Mouse (Mus musculus): ENCODE data around the gene Akr1cl.
"Not testable (repeated sequence)": the region's sequence is repeated elsewhere in the genome, so short reads cannot be mapped to it uniquely, and the experiment has no call there.

Akr1cl gene

DNA sequence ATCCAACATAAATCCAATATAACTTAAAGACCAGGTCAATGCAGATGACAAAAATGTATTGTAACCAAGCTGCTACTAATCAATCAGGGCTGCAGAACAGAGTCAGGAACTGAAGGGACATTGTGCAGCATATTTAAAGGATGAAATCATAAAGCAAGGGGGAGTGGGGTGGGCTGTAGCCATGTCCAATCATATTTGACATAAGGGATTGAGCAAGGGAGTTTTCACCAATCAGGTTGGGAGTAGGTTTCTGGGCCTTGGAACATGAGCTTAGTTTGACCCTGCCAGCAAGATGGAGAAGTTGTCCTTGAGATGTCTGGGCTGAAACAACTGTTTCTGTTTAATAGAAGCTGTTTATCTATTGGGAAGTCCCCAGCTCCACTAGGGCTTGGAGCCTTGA is at the start of gene Akr1cl:
Gene Akr1cl (minus strand): TSS at position 119 of the 400 bp plus-strand sequence.
- DNase-seq (ENCODE audit: low spot score in 2 of 2) = no peak

DNA sequence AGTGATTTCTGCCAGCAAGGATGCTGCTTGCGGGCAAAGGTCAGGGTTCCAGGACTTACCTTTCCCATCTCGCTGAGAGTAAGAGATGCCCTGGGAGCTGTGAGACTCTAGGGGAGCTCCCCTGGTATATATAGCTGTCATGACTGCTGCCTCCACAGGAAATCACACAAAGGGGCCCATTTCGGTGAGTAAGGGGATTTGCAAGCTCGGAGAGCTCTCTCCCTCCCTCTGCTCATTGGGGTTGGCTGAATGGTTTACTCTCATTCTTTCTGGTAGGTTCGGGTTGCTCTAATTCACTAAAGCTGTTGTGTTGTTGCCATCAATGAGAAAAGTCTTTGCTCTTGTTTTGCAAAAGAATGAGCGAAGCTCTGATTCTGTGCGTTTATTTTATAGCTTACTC is 49.6 kb upstream of the Akr1cl start, which contains the start of gene Crygb:
Gene Crygb (minus strand): TSS at position 101 of the 400 bp plus-strand sequence.
- DNase-seq (ENCODE audit: low spot score in 2 of 2) = no peak

DNA sequence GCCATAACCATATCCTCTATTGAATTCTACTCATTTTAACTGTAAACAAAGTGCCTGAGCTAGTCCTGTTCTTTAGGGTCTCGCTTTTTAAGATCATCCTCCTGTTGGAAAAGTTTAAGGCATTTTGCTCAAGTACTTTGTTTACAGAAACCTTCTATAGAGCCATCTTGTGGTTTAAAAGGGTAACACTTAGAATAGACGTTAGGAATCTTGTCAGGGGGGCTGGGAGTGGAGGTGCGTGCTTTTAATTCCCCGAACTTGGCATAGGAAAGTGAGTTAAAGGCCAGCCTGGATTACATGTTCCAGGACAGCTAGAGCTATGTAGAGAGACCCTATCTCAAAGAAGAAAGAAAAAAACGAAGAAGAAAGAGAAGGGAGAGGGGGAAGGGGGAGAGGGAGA is 43.0 kb upstream of the Akr1cl start:
- no peak for DNase-seq (ENCODE audit: low spot score in 2 of 2)

DNA sequence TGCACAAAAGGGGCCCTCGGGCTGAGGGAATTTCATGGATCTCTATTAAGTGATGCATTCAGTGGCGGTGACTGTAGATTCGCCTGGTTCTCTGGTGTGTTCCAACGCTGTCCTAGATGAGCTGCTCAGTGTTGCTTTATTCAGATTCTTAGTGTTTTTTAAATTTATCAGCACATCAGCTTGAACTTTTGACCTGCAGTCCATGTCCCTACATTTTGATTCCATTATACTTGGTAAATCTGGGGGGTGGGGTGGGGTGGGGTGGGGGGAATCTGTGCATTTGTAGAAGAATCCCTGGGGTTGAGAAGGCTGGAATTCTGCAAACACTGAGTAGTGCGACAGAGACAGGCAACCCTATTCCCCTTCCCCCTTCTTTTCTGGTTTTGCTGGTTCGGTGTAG is 41.0 kb upstream of the Akr1cl start, which contains the start of gene Crygc:
Gene Crygc (minus strand): TSS at position 101 of the 400 bp plus-strand sequence.
- no peak for DNase-seq (ENCODE audit: low spot score in 2 of 2)

DNA sequence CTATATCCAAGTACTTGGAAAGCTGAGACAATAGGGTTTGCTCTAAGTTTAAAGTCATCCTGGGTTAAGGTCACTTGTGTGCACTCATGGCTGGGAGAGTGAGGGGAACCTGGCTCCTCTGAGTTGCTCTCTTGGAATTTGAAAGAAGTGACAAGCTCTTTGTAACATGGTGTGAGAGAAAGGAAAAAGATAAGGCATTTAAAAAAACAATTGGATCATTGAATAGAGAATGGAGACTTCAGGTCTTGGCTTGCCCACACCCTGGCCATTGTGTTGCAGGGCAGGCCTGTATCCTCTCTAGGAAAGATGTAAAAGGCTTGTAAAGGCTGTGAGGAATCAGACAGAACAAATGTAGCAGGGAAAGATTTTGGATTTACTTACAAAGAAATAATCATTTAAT is 35.3 kb upstream of the Akr1cl start:
- no peak for DNase-seq (ENCODE audit: low spot score in 2 of 2)

DNA sequence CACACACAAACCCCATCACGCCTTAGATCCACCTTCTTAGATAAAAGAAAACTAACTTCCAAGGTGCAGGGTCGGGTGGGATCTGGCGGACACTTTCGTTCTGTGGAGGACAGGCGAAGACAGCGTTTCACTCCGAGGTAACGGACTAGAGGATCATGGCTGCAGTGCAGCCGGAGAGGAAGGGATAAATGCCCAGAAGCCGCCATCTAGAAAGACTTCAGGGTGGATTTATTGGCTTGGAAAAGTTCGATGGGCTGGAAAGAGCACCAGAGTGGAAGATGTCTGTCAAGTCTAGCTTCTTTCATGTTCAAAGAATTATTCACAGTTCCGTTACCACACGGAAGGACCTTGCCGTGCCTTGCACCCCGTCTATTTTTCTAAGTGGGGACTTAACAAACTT is 31.6 kb upstream of the Akr1cl start:
- no peak for DNase-seq (ENCODE audit: low spot score in 2 of 2)

DNA sequence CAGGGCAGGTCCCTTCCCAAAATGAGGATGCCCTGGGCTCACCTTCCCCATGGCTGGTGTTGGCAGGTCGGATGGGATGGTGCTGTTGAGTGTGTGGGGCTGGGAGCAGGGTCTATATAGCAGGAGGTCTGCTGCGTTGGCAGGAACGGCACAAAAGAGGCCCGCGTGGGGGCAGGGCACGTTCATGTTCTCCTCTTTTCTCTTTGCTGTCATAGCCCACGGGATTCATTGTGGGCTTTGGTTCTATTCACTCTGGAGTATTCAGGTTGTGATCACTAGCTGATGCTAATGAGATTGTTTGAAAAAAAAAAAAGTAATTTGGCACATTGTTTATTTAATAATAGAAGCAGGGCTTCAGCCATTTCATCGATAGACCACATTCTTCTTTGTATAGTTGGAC is 30.8 kb upstream of the Akr1cl start, which contains the start of gene Crygd:
Gene Crygd (minus strand): TSS at position 101 of the 400 bp plus-strand sequence.
- no peak for DNase-seq (ENCODE audit: low spot score in 2 of 2)

DNA sequence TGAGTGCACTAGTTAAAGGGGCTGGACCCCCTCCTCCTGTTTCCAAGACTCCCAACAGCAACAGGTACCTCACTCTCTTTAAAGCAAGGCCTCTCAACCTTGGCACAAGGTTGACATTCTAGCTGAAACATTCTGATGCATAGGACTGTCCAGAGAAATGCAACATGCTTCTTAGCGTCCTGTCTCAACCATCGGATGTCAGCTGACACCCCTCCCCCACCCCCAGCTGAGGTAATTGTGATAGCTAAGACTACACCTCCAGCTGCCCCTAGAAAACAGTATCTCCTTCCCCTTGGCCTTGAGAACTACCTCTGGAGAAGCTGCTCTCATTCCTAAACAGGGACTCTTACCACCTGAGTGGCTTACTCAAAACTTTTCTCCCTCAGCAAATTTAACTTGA is 19.6 kb upstream of the Akr1cl start:
- no peak for DNase-seq (ENCODE audit: low spot score in 2 of 2)

DNA sequence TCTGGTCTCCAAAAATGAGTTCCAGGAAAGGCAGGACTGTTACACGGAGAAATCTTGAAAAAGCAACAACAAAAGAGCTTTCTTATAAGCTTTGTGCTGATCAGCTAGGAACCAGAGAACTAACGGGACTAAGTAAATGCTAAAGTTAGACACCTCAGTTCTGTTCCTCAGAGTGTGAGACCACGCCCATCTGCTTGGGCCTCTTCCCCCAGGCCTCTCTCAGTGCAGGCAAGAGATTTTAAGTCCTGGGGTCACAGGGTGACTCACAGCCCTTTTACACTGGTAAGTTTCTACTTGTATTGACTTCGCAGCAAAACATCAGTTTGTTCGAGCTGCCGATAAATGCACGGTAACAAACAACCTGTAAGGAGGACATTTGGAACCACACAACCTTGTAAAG is 19.1 kb upstream of the Akr1cl start:
- no peak for DNase-seq (ENCODE audit: low spot score in 2 of 2)

DNA sequence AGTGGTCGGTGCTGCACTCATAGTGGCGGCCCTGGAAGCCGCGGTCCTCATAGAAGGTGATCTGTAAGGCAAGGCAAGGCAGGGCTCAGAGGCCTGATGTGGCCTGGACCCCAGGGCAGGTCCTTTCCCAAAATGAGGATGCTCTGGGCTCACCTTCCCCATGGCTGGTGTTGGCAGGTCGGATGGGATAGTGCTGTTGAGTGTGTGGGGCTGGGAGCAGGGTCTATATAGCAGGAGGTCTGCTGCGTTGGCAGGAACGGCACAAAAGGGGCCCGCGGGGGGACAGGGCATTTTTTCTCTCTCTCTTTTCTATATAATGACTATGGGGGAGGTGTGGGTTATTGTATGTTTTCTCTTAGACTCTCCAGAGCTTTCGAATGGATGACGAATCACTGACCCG is 18.4 kb upstream of the Akr1cl start, which contains the start of gene Cryge:
Gene Cryge (minus strand): TSS at position 198 of the 400 bp plus-strand sequence.
- not testable (repeated sequence) for DNase-seq (ENCODE audit: low spot score in 2 of 2)

DNA sequence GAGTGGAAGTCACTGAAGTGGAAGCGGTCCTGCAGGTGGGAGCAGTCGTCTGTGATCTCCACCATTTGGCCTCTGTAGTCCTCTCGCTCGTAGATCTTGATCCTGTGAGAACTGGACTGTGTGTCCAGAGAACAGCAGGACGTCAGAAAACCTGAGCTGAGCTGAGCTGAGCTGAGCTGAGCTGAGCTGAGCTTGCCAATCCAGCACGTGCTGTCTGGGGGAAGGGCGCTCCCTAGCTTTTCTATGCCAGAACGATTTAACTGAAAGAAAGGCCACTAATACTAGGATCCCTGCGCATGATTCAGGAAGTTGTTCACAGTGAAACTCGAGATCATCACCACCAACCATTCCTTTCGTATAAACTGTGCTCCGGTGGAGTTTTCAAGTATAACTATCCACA is 16.2 kb upstream of the Akr1cl start:
- no peak for DNase-seq (ENCODE audit: low spot score in 2 of 2)

DNA sequence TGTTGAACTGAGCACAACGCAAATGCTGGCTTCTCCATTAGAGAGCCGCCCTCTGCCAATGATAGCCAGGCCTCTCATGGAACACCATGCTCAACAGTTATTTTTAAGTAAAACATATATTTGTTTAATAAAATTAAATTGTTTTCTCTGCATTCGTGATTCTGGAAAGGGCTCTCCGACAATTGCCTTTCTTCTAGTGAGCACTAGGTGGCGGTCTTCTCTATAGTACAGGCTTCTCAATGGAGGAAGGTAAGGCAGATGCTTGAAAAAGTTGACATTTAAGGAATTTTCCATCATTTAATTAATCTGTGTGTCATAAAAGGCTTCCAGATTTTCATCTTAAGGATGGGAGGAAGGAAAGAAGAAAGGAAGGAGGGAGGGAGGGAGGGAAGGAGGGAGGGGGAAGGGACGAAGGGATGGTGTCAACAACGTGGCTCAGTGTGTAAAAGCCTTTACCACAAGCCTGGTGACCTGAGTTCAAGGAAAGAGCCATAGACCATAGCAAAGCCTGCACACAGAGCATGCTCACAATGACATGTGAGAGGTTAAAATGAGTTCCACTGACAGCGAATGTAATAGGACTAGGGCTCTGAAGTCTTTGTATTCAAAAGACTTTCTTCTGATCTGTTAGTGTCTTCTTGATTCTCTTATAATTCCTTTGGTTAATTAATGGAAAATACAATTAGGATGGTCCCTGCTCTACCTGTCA is 14.0 kb upstream of the Akr1cl start:
- DNase-seq (ENCODE audit: low spot score in 2 of 2) = peak in 1 of 2 experiments; percentile 20

DNA sequence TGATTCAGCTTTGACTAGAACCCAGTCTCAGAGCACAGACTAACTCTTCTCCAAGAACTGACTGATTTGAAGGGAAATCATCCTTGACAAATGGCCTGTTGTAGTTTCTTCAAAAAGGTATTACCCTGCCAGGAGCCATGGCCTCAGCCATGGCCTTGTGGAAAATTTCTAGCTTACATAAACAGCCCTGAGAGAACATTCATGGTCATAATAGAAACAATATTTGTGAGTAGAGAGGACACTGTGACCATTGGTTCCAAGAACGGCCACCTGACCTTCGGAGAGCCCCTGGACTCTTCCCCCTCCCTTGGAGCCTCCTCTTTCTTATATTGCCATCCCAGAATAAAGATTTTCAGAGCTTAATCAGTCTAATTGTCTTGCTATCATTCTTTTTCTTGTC is 10.9 kb upstream of the Akr1cl start:
- no peak for DNase-seq (ENCODE audit: low spot score in 2 of 2)

DNA sequence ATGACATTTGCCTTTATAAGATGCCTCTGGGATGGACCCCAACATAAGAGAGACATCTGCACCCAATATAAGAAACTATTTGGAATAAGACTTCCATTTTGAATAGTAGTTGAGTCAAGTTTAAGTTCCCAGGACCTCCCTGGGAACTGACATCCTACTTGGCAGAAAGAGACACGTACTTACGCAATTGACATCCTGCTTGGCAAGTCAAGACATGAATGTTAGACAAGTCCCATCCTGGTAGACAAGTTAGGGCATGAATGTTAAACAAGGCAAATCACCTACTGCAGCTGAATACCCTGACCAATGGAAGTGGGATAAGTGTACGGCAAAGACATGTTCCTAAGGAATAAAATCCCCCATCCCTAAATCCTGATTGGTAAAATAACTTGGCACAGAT is 9.3 kb upstream of the Akr1cl start:
- DNase-seq (ENCODE audit: low spot score in 2 of 2) = no peak

DNA sequence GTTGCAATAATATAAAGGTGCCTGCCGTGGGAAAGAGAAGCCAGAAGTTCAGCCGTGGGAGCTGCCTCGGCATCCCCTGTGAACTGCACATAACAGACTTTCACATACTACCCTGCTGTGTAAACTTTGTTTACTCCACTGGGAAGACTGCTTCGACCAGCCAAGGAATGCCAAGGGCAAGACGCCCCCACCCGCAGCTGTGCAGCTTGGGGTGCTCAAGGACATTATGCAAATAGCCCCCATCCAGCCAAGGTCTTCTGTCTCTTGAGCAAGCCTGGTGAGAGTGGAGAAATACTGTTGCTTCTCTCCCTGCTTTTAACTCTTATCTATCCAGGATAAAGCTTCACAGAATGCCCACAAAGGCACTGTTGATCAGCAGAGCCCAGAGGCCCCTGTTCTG is 8.2 kb upstream of the Akr1cl start:
- DNase-seq (ENCODE audit: low spot score in 2 of 2) = no peak

DNA sequence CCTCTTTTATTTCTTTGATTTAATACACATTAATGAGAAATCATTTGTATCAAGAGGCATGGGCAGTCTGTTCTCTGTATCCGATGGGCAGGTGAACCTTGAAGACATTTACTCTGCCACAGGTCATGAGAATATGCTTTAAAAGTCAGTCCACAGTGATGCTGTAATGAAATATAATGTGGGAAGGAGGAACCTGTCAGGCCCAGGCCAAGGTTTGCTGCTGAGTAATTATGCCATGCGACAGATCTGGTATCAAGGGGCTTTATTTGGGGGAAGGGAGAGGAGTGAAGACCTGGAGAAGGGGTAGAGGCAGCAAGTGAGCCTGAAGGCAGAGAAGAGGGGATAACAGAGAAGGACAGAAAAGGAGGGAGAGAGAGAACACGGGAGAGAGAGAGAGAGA is 7.1 kb upstream of the Akr1cl start:
- no peak for DNase-seq (ENCODE audit: low spot score in 2 of 2)

DNA sequence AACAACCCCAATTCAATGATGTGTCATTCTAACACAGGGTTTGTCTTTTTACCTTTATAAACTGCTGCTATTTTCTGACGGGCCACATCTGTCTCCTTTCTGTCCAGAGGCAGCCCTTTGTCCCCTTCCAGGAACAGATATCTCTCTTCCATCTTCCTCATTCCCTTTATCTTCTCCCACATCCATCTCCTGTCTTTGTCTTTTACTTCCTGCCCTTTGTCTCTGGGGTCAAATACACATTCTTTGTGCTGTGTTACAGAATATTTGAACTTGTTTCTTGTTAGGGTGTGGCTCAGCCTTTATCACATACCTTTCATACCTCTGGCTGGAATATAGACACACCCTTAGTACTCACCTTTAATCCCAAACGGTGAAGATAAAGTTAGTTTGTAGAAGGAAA is 5.0 kb upstream of the Akr1cl start:
- DNase-seq (ENCODE audit: low spot score in 2 of 2) = no peak

DNA sequence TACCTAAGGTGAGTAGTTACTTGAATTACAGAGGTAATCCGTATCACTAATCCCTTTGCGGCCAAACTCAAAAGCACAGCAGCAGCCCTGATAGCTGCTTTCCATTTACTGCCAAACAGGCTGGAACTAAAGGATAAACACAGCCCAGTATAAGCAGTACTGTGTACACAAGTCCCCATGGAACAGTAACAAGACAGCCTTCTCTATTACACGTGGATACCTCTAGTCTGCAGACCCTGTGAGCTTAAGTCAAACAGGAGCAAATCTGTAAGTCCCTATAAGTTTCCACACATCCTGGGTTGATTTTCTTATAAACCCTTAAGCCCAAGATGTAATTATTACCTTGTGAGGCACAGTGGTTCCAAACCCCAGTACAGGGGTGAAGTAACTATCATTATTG is 3.0 kb upstream of the Akr1cl start:
- DNase-seq (ENCODE audit: low spot score in 2 of 2) = no peak

DNA sequence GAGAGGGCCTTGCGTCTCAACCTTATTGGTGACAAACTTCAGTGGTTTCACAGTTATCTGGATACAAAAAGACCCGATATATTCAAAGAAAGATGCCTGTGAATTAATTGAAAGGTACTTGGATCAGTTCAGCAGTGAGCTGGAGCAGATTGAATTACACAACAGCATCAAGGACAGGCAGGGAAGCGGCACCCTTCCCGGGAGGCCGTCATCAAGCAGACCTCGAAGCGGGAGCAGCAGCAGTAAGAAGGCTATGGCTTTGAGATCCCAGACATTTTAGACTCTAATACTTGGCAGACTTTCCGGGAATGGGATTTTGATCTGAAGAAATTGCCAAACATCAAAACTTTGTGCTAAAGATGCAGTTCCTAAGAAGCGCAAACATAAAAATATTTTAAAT is 4.4 kb downstream of the Akr1cl start:
- no peak for DNase-seq (ENCODE audit: low spot score in 2 of 2)

DNA sequence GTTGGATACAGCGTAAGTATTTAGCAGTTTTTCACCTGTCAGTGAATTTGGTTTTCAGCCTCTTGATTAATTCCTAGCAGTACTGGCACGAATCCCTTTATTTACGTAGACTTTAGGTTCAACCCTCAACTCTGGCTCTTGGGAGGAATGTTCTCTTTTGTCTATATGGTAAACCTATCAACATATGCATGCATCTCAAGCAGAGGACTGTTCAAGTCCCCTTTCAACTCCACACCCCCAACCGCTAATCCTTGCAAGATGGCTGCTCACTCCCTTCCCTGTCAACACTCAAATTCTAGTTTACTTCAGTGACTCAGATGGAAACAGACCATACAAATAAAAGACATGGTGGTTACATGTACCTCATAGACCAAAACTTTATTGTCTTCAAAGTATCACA is 19.8 kb downstream of the Akr1cl start:
- no peak for DNase-seq (ENCODE audit: low spot score in 2 of 2)

DNA sequence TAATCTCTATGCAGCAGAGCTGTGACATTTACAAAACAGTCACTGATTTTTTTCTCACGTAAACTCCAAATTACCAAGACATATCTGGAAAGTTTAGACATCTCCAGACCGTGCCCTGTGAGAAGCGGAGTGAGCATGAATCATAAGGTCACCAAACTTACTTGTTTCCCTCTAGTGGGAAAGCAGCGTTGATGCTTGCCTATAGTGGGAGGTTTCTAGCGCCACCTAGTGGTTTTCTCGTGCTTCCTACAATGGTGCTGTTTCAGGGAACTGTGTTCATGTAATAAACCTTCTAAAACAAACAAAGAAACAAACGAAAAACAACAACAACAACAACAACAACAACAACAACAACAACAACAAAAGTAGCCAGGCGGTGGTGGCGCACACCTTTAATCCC is 22.4 kb downstream of the Akr1cl start:
- DNase-seq (ENCODE audit: low spot score in 2 of 2) = peak; percentile 13 to 56

DNA sequence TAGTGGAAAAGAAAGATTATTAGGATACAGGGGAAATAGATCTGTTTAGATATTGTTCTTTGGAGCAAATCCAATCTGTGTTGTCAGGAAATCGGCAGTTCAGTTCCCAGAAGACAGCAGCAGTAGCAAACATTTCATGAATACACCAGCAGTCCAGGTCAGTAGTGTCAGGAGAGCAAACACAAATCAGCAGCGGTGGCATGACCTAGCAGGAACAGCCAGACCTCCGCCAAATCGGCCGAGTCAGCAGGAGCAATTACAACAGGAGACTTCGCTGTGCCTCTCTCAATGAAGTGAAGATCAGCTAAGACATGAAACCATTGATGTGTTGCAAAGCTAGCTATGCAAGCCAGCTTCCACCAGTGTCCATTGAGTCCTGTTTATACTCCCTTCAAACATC is 27.0 kb downstream of the Akr1cl start:
- no peak for DNase-seq (ENCODE audit: low spot score in 2 of 2)

DNA sequence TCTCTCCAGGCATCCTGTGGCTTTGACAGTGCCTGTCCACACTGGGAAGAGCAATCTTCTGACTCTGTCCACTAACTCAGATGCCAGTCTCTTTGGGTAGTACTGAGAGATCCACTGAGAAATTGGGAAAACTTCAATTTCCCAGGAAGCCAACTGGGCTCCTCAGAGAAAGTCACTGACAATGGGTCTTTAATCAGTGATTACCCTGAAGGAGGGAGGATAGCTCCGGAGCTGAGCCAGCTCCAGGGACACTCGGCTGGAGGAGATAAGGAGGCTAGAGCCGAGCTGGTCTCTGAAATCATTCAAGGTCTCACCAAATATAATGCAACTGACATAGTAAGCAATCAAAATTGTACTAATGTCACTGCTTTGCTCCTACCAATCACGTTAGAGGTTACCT is 28.0 kb downstream of the Akr1cl start:
- DNase-seq (ENCODE audit: low spot score in 2 of 2) = no peak

DNA sequence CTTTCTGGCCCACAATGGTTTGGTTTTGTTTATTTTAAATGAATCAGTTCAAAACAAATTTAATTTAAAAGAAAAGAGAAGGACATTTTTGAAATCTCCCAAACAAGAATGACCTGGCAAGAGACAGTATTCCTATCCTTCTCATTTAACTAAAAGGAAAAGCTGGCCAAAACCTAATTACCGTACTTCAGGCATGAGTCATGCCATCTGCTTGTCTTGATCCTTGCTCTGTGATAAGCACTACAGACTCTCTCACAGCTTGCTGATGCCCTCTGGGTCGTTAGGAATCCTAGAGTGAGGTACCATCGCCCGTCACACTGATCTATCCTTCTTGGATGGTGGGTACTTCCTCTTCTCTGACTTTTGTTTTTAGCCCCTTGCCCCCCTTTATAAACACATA is 39.4 kb downstream of the Akr1cl start:
- DNase-seq (ENCODE audit: low spot score in 2 of 2) = no peak

Data from spleen, postnatal 10 days (tissue).